Comparison of ENCODE assay signal across 9 mouse cellular contexts in the genomic region with DNA sequence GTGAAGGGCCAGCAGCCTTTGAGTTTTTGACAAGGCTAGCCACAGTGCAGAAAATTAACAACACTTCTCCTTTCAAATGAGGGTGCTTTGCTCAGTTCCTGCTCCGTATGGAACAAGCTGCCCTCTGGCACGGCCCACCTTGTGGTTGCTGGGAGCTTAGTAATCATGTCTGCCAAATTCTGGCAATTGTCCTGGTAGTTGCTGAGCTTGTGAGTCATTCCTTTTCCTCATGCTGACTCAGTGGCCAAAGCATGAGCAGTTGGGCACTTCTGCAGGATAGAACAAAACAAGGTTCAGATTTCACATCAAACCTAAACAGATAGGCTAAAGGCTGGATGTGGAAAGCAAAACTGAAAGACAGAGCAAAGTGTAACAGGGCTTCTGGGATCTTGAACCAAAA. TPM values are rescaled to one million over a fixed set of nuclear protein-coding genes. Genes with fewer than 3 reads are reported as not detected.
A peak's percentile ranks its signal among the peaks of the same experiment; 100 is the strongest.
DNase-seq lines count a peak whose midpoint lies in the region; ATAC-seq and TF ChIP-seq lines count a peak whose summit lies in the region.
"Had no signal": no experiment of that assay in that cellular context is flagged by ENCODE, and none has a peak within 500 bp of the region (broad histone marks: within the 10 kb centered on the region; RNA-seq: fewer than 3 reads in every experiment).

No protein-coding gene starts in this region.

- no peak overlapping the region for H3K9ac ChIP-seq in heart, embryonic 11.5 days (ENCODE audit: low read depth, low read length)
- H3K9ac ChIP-seq in CH12.LX (ENCODE audit: insufficient read depth, low read depth), result no peak overlapping the region
- no peak overlapping the region for H3K9ac ChIP-seq in heart, postnatal 0 days (replicated peaks; ENCODE audit: low read depth, low read length)

- in situ Hi-C loops in CH12.LX (cut with MboI; ENCODE audit: low pct_ligation_motif_present, low pct_unique_long_range_greater_than_20kb, low sequenced_read_pairs), result loop anchor here (10.0 kb wide), 1 partner anchor 46 kb away; no protein-coding TSS in a partner anchor

- no peaks in the 10 kb centered on the region for H3K4me1 ChIP-seq in heart, embryonic 11.5 days (ENCODE audit: control insufficient read depth, insufficient read depth, low read length)
- H3K4me1 ChIP-seq in CH12.LX (ENCODE audit: control insufficient read depth in 1 of 2, insufficient read depth in 2 of 2), result peaks cover 6 to 20% of the 10 kb centered on the region in 2 experiments
- no peaks in the 10 kb centered on the region for H3K4me1 ChIP-seq in cerebellum, adult 2 months (ENCODE audit: control insufficient read depth, insufficient read depth, low read length)
- H3K4me1 ChIP-seq in heart, postnatal 0 days (ENCODE audit: control insufficient read depth, insufficient read depth), result no peaks in the 10 kb centered on the region

- TF ChIP-seq POLR2A in CH12.LX (IDR thresholded peaks at IDR 0.05; ENCODE audit: low read depth, low read length), result no peak
- TF ChIP-seq POLR2A in cerebellum, adult 2 months (IDR thresholded peaks at IDR 0.05; ENCODE audit: borderline replicate concordance, insufficient read depth, low read length), result no peak

- WGBS in heart, embryonic 11.5 days (ENCODE audit: insufficient replicate concordance), result 43% methylated on average over 2 of the region's 2 CpGs
- WGBS in cerebellum, adult 2 months, result 2% methylated on average over 2 of the region's 2 CpGs
- 37% methylated on average over 2 of the region's 2 CpGs for WGBS in heart, postnatal 0 days

- no peak for TF ChIP-seq RAD21 in CH12.LX (IDR thresholded peaks at IDR 0.05; ENCODE audit: low read depth, low read length)

- H3K36me3 ChIP-seq in heart, embryonic 11.5 days (ENCODE audit: control insufficient read depth, insufficient read depth, low read length), result no peaks in the 10 kb centered on the region
- no peaks in the 10 kb centered on the region for H3K36me3 ChIP-seq in CH12.LX (replicated peaks in 1 of 2; ENCODE audit: control insufficient read depth in 1 of 2, insufficient read depth in 1 of 2, low read length in 1 of 2)
- H3K36me3 ChIP-seq in heart, postnatal 0 days (replicated peaks; ENCODE audit: control insufficient read depth, insufficient read depth, low read length), result no peaks in the 10 kb centered on the region

- no peak overlapping the region for H3K4me3 ChIP-seq in heart, embryonic 11.5 days (ENCODE audit: low read depth, low read length)
- no peak overlapping the region for H3K4me3 ChIP-seq in CH12.LX (replicated peaks in 1 of 3; ENCODE audit: low read depth in 2 of 3, low read length in 2 of 3, poor library complexity in 1 of 3)
- no peak overlapping the region for H3K4me3 ChIP-seq in cerebellum, adult 2 months (replicated peaks; ENCODE audit: insufficient read depth, low read depth, low read length)
- H3K4me3 ChIP-seq in heart, postnatal 0 days (ENCODE audit: low read depth, low read length), result no peak overlapping the region
- H3K4me3 ChIP-seq: erythroblast, embryonic 14.5 days had no signal

- H3K4me2 ChIP-seq in heart, embryonic 11.5 days, result no peak overlapping the region
- H3K4me2 ChIP-seq in CH12.LX (ENCODE audit: insufficient read depth, low read depth, poor library complexity, severe bottlenecking), result no peak overlapping the region
- no peak overlapping the region for H3K4me2 ChIP-seq in heart, postnatal 0 days (ENCODE audit: low read depth, low read length)

- no peak overlapping the region for H3K27ac ChIP-seq in heart, embryonic 11.5 days (ENCODE audit: low read depth, low read length)
- H3K27ac ChIP-seq in CH12.LX (ENCODE audit: insufficient read depth, low read depth), result no peak overlapping the region
- peak overlapping the region; percentile 40; the same call in 1 of the 2 replicates for H3K27ac ChIP-seq in cerebellum, adult 2 months (ENCODE audit: insufficient read depth, low read length)
- H3K27ac ChIP-seq in heart, postnatal 0 days (ENCODE audit: low read depth), result no peak overlapping the region

- no peaks in the 10 kb centered on the region for H3K9me3 ChIP-seq in heart, embryonic 11.5 days (replicated peaks; ENCODE audit: control insufficient read depth, low read length)
- no peaks in the 10 kb centered on the region for H3K9me3 ChIP-seq in CH12.LX (replicated peaks; ENCODE audit: low read length)
- no peaks in the 10 kb centered on the region for H3K9me3 ChIP-seq in heart, postnatal 0 days (replicated peaks; ENCODE audit: control insufficient read depth, low read length)

- no peak for TF ChIP-seq CTCF in CH12.LX (conservative IDR thresholded peaks at IDR 0.05 in 1 of 2, IDR thresholded peaks at IDR 0.05 in 1 of 2; ENCODE audit: low read depth in 2 of 2, low read length in 2 of 2)
- no peak; the same call in 1 of the 2 replicates for TF ChIP-seq CTCF in cerebellum, adult 2 months (IDR thresholded peaks at IDR 0.05; ENCODE audit: borderline replicate concordance, insufficient read depth, low read depth, low read length)
- TF ChIP-seq CTCF in heart, postnatal 0 days (IDR thresholded peaks at IDR 0.05; ENCODE audit: low read depth), result no peak

- intact Hi-C loops in left cerebral cortex, postnatal 36 days (cut with DNase I), result no loop called here

- TF ChIP-seq EP300 in CH12.LX (IDR thresholded peaks at IDR 0.05; ENCODE audit: low read length), result no peak
- no peak for TF ChIP-seq EP300 in heart, postnatal 0 days (IDR thresholded peaks at IDR 0.05; ENCODE audit: low read depth)

- H3K27me3 ChIP-seq in heart, embryonic 11.5 days (ENCODE audit: control insufficient read depth, insufficient read depth, low read length), result no peaks in the 10 kb centered on the region; the same call in 1 of the 2 replicates
- no peaks in the 10 kb centered on the region for H3K27me3 ChIP-seq in CH12.LX (replicated peaks)
- no peaks in the 10 kb centered on the region for H3K27me3 ChIP-seq in cerebellum, adult 2 months (ENCODE audit: control insufficient read depth, insufficient read depth, low read length)
- H3K27me3 ChIP-seq in heart, postnatal 0 days (ENCODE audit: control insufficient read depth, insufficient read depth, low read length), result no peaks in the 10 kb centered on the region

- no peaks in the 10 kb centered on the region for H3K79me2 ChIP-seq in CH12.LX (replicated peaks; ENCODE audit: control insufficient read depth, extremely low read depth, insufficient read depth, poor library complexity, severe bottlenecking)

- no peak for ATAC-seq in heart, embryonic 11.5 days (replicated peaks; ENCODE audit: insufficient number of reproducible peaks, low FRiP score, low TSS enrichment)
- ATAC-seq in heart, postnatal 0 days (ENCODE audit: insufficient read depth, low read depth), result no peak

- dilution Hi-C loops in CH12.LX (cut with MboI; ENCODE audit: extremely low pct_ligation_motif_present, extremely low pct_unique_long_range_greater_than_20kb, low sequenced_read_pairs), result no loop called here

- DNase-seq in heart, adult 18-20 months, result peak; percentile 70 to 83
- no peak for DNase-seq in CH12.LX (ENCODE audit: extremely low read depth)
- DNase-seq in cerebellum, adult 2 months, result peak; percentile 72 to 92
- DNase-seq in heart, postnatal 0 days (ENCODE audit: low spot score), result peak; percentile 17
- DNase-seq in left cerebral cortex, postnatal 36 days (ENCODE audit: low spot score in 2 of 2), result peak; percentile 22 to 27
- peak; percentile 48 to 74 for DNase-seq in urinary bladder, postnatal 36 days (ENCODE audit: low spot score in 2 of 2)
- no peak for DNase-seq in embryo, embryonic 9.5 days (ENCODE audit: extremely low spot score)

TF ChIP-seq in CH12.LX, 34 proteins besides CTCF, POLR2A, EP300 and RAD21:
- TF ChIP-seq MAFK (IDR thresholded peaks at IDR 0.05; ENCODE audit: insufficient replicate concordance, low read length), result 0 out of 2 replicates have a peak, but pooled peaks have one; percentile 12
- no peak for TF ChIP-seq BHLHE40 (IDR thresholded peaks at IDR 0.05; ENCODE audit: low read depth, low read length)
- TF ChIP-seq IRF4 (IDR thresholded peaks at IDR 0.05; ENCODE audit: low read depth, low read length), result peak; percentile 12; the same call in 1 of the 2 replicates
- TF ChIP-seq SMC3 (IDR thresholded peaks at IDR 0.05; ENCODE audit: low read depth, low read length), result no peak

RNA-seq across cellular contexts. Expression of a gene that starts 31.6 kb away (rescaled TPM):
- 10 to 100 TPM; 10.0 to 12.3 TPM for total RNA-seq in heart, adult 18-20 months (2021)
- polyA plus RNA-seq in heart, embryonic 11.5 days (2014; fragmentation: Nextera tagmentation; extraction: Ambion mirVana), result 8.7 and 11.4 TPM in 2 replicates
- total RNA-seq in CH12.LX (2012; rRNA removed) (56.2 and 74.7 TPM in 2 replicates), CH12.LX (2014; rRNA removed) (102 and 107 TPM in 2 replicates)
- 70.6 and 87.0 TPM in 2 replicates for polyA plus RNA-seq in CH12.LX (2012; ENCODE audit: insufficient read length, low read depth)
- 20.8 and 21.2 TPM in 2 replicates for polyA plus RNA-seq in cerebellum, adult 2 months (2012; rRNA removed)
- 8.4 and 21.8 TPM in 2 replicates for total RNA-seq in heart, postnatal 0 days (2014; rRNA removed; ENCODE audit: low replicate concordance)
- polyA plus RNA-seq in heart, postnatal 0 days (2015; fragmentation: Nextera tagmentation; extraction: Ambion mirVana), result 12.8 and 13.0 TPM in 2 replicates
- 10 to 100 TPM; 11.2 to 12.6 TPM for total RNA-seq in left cerebral cortex, postnatal 36 days (2021)

Comparison
In these comparisons a context has a peak if more than half of its experiments do, and no peak if none do; other contexts are left out.
1. DNase-seq: peak in heart, adult 18-20 months (2 of 2), cerebellum, adult 2 months (2 of 2), heart, postnatal 0 days (single experiment), left cerebral cortex, postnatal 36 days (2 of 2) and urinary bladder, postnatal 36 days (2 of 2); none in CH12.LX (single experiment) and embryo, embryonic 9.5 days (single experiment).